Mouse (Mus musculus) myocyte (in vitro differentiated cells): Measurements from ENCODE around the gene Cenpi. TPM values are rescaled to one million over a fixed set of nuclear protein-coding genes. Genes with fewer than 3 reads are reported as not detected.

Experiments used
- H3K27me3 ChIP-seq: one replicate; pipeline ENCODE4 v1.6.1; 2011; ENCODE audit not compliant: control insufficient read depth, insufficient read depth, insufficient read length
- H3K36me3 ChIP-seq: one replicate; pipeline ENCODE4 v1.6.1; 2011; ENCODE audit not compliant: control insufficient read depth, insufficient read depth
- H3K4me2 ChIP-seq: one replicate; pipeline ENCODE4 v1.6.1; 2011; ENCODE audit warnings: low read depth, control low read depth
- H3K4me3 ChIP-seq: one replicate; pipeline ENCODE4 v1.5.1; 2011; ENCODE audit warnings: mild to moderate bottlenecking, control low read depth, moderate library complexity
- H3K79me2 ChIP-seq: one replicate; pipeline ENCODE4 v1.6.1; 2011; ENCODE audit not compliant: control insufficient read depth, insufficient read depth
- H3ac ChIP-seq: one replicate; pipeline ENCODE4 v1.6.1; 2011; ENCODE audit not compliant: control insufficient read depth, insufficient read length
- CEBPB ChIP-seq: IDR thresholded peaks from 2 replicates; pipeline ENCODE4 v1.6.1; 2011; ENCODE audit warnings: mild to moderate bottlenecking, moderate library complexity; ENCODE audit not compliant: poor library complexity, insufficient read depth, severe bottlenecking
- E2F4 ChIP-seq: IDR thresholded peaks from one replicate; pipeline ENCODE4 v1.6.1; 2011; ENCODE audit warnings: mild to moderate bottlenecking, control low read depth, moderate library complexity; ENCODE audit not compliant: insufficient read depth
- MAX ChIP-seq: IDR thresholded peaks from one replicate; pipeline ENCODE4 v1.6.1; 2011; ENCODE audit warnings: low read depth, mild to moderate bottlenecking, control low read depth
- MYOD1 ChIP-seq, 3 experiments: IDR thresholded peaks; one replicate each; pipeline ENCODE4 v1.6.1; 2011; ENCODE audit warnings: control low read depth in 2 of 3, low read depth in 2 of 3, mild to moderate bottlenecking in 2 of 3, moderate library complexity in 1 of 3; ENCODE audit not compliant: insufficient read length in 2 of 3, control insufficient read depth in 1 of 3
- MYOG ChIP-seq, 3 experiments: IDR thresholded peaks; one replicate each; pipeline ENCODE4 v1.6.1; 2011; ENCODE audit warnings: control low read depth in 2 of 3, low read depth in 2 of 3, mild to moderate bottlenecking in 2 of 3; ENCODE audit not compliant: insufficient read length in 2 of 3, control insufficient read depth in 1 of 3, insufficient read depth in 1 of 3
- POLR2A ChIP-seq: IDR thresholded peaks from one replicate; pipeline ENCODE4 v1.6.1; 2011; ENCODE audit warnings: low read depth, mild to moderate bottlenecking, control low read depth, moderate library complexity; ENCODE audit not compliant: insufficient read length
- POLR2AphosphoS2 ChIP-seq: IDR thresholded peaks from one replicate; pipeline ENCODE4 v1.6.1; 2011; ENCODE audit warnings: low read depth, control low read depth; ENCODE audit not compliant: insufficient read length
- REST ChIP-seq: IDR thresholded peaks from one replicate; pipeline ENCODE4 v1.6.1; 2011; ENCODE audit warnings: mild to moderate bottlenecking, control low read depth, moderate library complexity; ENCODE audit not compliant: insufficient read depth, insufficient read length
- SRF ChIP-seq: IDR thresholded peaks from one replicate; pipeline ENCODE4 v1.6.1; 2011; ENCODE audit warnings: low read depth; ENCODE audit not compliant: control insufficient read depth, insufficient read length
- TCF12 ChIP-seq: IDR thresholded peaks from one replicate; pipeline ENCODE4 v1.6.1; 2011; ENCODE audit warnings: mild to moderate bottlenecking, control low read depth; ENCODE audit not compliant: poor library complexity, insufficient read depth, severe bottlenecking
- TCF3 ChIP-seq: IDR thresholded peaks from one replicate; pipeline ENCODE4 v1.6.1; 2011; ENCODE audit warnings: low read depth, control low read depth; ENCODE audit not compliant: insufficient read length
- USF1 ChIP-seq: IDR thresholded peaks from one replicate; pipeline ENCODE4 v1.6.1; 2011; ENCODE audit warnings: low read depth, mild to moderate bottlenecking, control low read depth, moderate library complexity
- polyA plus RNA-seq: library from polyadenylated mRNA; unstranded; fragments of >200 nt; fragmentation: generic; extraction: Trizol; gene quantifications from one replicate; pipeline ENCODE4 v1.2.1, GENCODE M21; 2012; ENCODE audit warnings: missing spikeins

Cenpi gene
- polyA plus RNA-seq, 1 experiment: 3.5 TPM

- H3ac ChIP-seq: no peak within 1 kb of the TSS
- peak within 1 kb of the TSS; percentile 18 for H3K4me3 ChIP-seq
- H3K27me3 ChIP-seq: no peaks in the 10 kb centered on the region
- H3K79me2 ChIP-seq: no peaks in the 10 kb centered on the region
- peak within 1 kb of the TSS; percentile 64 for H3K4me2 ChIP-seq
- TF ChIP-seq POLR2A: no peak
- no peak for TF ChIP-seq CEBPB
- TF ChIP-seq E2F4: no peak
- TF ChIP-seq POLR2AphosphoS2: no peak
- TF ChIP-seq MYOD1 (IDR thresholded peaks at IDR 0.05; ENCODE audit: control insufficient read depth in 1 of 3, insufficient read length in 2 of 3, low read depth in 2 of 3): no peak
- no peak for TF ChIP-seq MYOG (IDR thresholded peaks at IDR 0.05; ENCODE audit: control insufficient read depth in 1 of 3, insufficient read depth in 1 of 3, insufficient read length in 2 of 3, low read depth in 2 of 3)
- no peak for TF ChIP-seq MAX
- TF ChIP-seq TCF12: no peak
- no peak for TF ChIP-seq USF1
- TF ChIP-seq SRF: no peak
- no peak for TF ChIP-seq REST
- no peak for TF ChIP-seq TCF3
- H3K36me3 ChIP-seq: no peaks in the 10 kb centered on the region
Measured at GRCm38 (mm10) chrX:134403863-134404583, 96.1 kb downstream of the Cenpi start, which contains the start of gene Drp2. Gene Drp2 (plus strand): TSS chrX:134404551.

- peak in 1 of 3 experiments; percentile 19 for TF ChIP-seq MYOD1 (IDR thresholded peaks at IDR 0.05; ENCODE audit: control insufficient read depth in 1 of 3, insufficient read length in 2 of 3, low read depth in 2 of 3)
- peak; percentile 37 for TF ChIP-seq POLR2A
- TF ChIP-seq MAX: no peak
- H3ac ChIP-seq: no peak overlapping the region
- no peaks in the 10 kb centered on the region for H3K27me3 ChIP-seq
- H3K79me2 ChIP-seq: no peaks in the 10 kb centered on the region
- peak overlapping the region; percentile 64 for H3K4me2 ChIP-seq
- no peaks in the 10 kb centered on the region for H3K36me3 ChIP-seq
- peak overlapping the region; percentile 18 for H3K4me3 ChIP-seq
Measured at GRCm38 (mm10) chrX:134404584-134404955, 96.7 kb downstream of the Cenpi start.

DNA sequence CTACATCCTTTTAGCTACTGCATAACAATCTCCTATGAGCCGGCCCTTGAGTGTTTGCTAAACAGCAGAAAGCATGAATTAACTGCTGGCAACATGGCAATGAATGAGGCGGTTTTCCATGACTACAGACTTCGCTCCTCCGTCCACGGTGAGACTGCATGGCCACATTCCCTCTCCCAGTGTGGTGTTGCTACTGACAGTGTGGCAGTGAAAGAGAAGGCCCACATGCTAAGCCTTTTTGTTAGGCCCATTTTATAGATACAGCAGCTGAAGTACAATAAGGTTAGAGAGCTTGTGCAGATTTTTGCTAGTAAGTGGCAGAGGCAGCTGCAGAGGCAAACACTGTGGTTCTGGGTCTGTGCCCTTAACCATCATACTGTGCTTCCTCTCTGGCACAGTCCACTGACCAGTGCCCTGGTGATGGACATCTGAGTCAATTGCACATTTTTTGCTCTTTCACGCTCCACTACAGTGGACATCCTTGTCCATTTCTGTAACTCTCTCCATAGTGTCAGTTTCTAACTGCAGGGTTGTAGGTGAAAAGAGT is 101.5 kb downstream of the Cenpi start:
- Histone ChIP-seq H3K4me3 (no peak overlapping the region), H3K79me2 (no peaks in the 10 kb centered on the region), H3K4me2 (peak overlapping the region; percentile 41), H3K36me3 (no peaks in the 10 kb centered on the region), H3ac (no peak overlapping the region), H3K27me3 (no peaks in the 10 kb centered on the region)
- TF ChIP-seq POLR2AphosphoS2 (no peak), USF1 (no peak), POLR2A (no peak), REST (no peak), MAX (no peak), TCF12 (no peak), E2F4 (no peak), MYOD1 (IDR thresholded peaks at IDR 0.05; ENCODE audit: control insufficient read depth in 1 of 3, insufficient read length in 2 of 3, low read depth in 2 of 3) (peak; percentile 91 to 96 (median 94)), MYOG (IDR thresholded peaks at IDR 0.05; ENCODE audit: control insufficient read depth in 1 of 3, insufficient read depth in 1 of 3, insufficient read length in 2 of 3, low read depth in 2 of 3) (peak in 1 of 3 experiments; percentile 42), TCF3 (no peak)

- Histone ChIP-seq H3K4me2 (no peak overlapping the region), H3K4me3 (no peak overlapping the region), H3K27me3 (no peaks in the 10 kb centered on the region), H3ac (no peak overlapping the region), H3K79me2 (no peaks in the 10 kb centered on the region), H3K36me3 (no peaks in the 10 kb centered on the region)
- TF ChIP-seq CEBPB (no peak), MYOG (IDR thresholded peaks at IDR 0.05; ENCODE audit: control insufficient read depth in 1 of 3, insufficient read depth in 1 of 3, insufficient read length in 2 of 3, low read depth in 2 of 3) (no peak), TCF3 (no peak), MYOD1 (IDR thresholded peaks at IDR 0.05; ENCODE audit: control insufficient read depth in 1 of 3, insufficient read length in 2 of 3, low read depth in 2 of 3) (no peak), REST (no peak), E2F4 (no peak), TCF12 (no peak), USF1 (no peak), POLR2AphosphoS2 (no peak), MAX (no peak), POLR2A (no peak)
Measured at GRCm38 (mm10) chrX:134412096-134412495, 104.2 kb downstream of the Cenpi start.

Other genes starting within 250 kb of the Cenpi start
- gene Cstf2, start 248.9 kb upstream of the Cenpi start, polyA plus RNA-seq: 15.7 TPM
- gene Xkrx, start 146.0 kb upstream of the Cenpi start, polyA plus RNA-seq: 0.02 TPM
- not detected for gene Arl13a, start 120.6 kb upstream of the Cenpi start, polyA plus RNA-seq
- gene Nox1, start 86.1 kb upstream of the Cenpi start, polyA plus RNA-seq: 0.04 TPM
- 8.0 TPM for gene Trmt2b, start 31.1 kb upstream of the Cenpi start, polyA plus RNA-seq
- 0.61 TPM for gene Tmem35a, start 12.9 kb upstream of the Cenpi start, polyA plus RNA-seq
- 8.0 TPM for gene Drp2, start 96.5 kb downstream of the Cenpi start, polyA plus RNA-seq
- gene Taf7l, start 168.4 kb downstream of the Cenpi start, polyA plus RNA-seq: 0.41 TPM
- gene Timm8a1, start 233.8 kb downstream of the Cenpi start, polyA plus RNA-seq: 24.1 TPM